Mouse (Mus musculus) MEL (cell line): ENCODE results near the gene Kcnk3.

ENCODE experiments used
- CTCF ChIP-seq, 3 experiments: IDR thresholded peaks in 2 of 3; conservative IDR thresholded peaks in 1 of 3; 2 replicates each; pipeline ENCODE4 v1.5.1; 2011 to 2012; ENCODE audit warnings: low read length in 3 of 3, low read depth in 2 of 3, mild to moderate bottlenecking in 2 of 3, improper control_type of control experiment in 1 of 3, inconsistent platforms in 1 of 3, mixed read lengths in 1 of 3, moderate library complexity in 1 of 3; ENCODE audit not compliant: control insufficient read depth in 1 of 3, insufficient read depth in 1 of 3, poor library complexity in 1 of 3, severe bottlenecking in 1 of 3
- E2F4 ChIP-seq: IDR thresholded peaks from 2 replicates; pipeline ENCODE4 v1.6.1; 2011; ENCODE audit warnings: low read depth, low read length, improper control_type of control experiment, borderline replicate concordance
- EP300 ChIP-seq, 2 experiments: IDR thresholded peaks; 2 replicates each; pipeline ENCODE4 v1.6.1; 2011; ENCODE audit warnings: improper control_type of control experiment in 2 of 2, low read length in 2 of 2, low read depth in 1 of 2, mild to moderate bottlenecking in 1 of 2
- MAX ChIP-seq: IDR thresholded peaks from 2 replicates; pipeline ENCODE4 v1.6.1; 2011; ENCODE audit warnings: low read length, improper control_type of control experiment
- POLR2A ChIP-seq, 2 experiments: IDR thresholded peaks; 2 replicates each; pipeline ENCODE4 v1.6.1; 2011 to 2012; ENCODE audit warnings: low read length in 2 of 2, mild to moderate bottlenecking in 2 of 2, control low read depth in 1 of 2, improper control_type of control experiment in 1 of 2, low read depth in 1 of 2, moderate library complexity in 1 of 2; ENCODE audit not compliant: control insufficient read depth in 1 of 2, insufficient read depth in 1 of 2, poor library complexity in 1 of 2
- POLR2AphosphoS5 ChIP-seq: IDR thresholded peaks from 2 replicates; pipeline ENCODE4 v1.6.1; 2012; ENCODE audit warnings: low read depth, borderline replicate concordance, mild to moderate bottlenecking, inconsistent platforms, low read length, moderate library complexity, mixed read lengths
- TCF12 ChIP-seq: IDR thresholded peaks from 2 replicates; pipeline ENCODE4 v1.6.1; 2014; ENCODE audit warnings: low read depth, mild to moderate bottlenecking, inconsistent platforms, low read length, improper control_type of control experiment, moderate library complexity
- USF1 ChIP-seq: IDR thresholded peaks from 2 replicates; pipeline ENCODE4 v1.6.1; 2014; ENCODE audit warnings: low read depth, mild to moderate bottlenecking, inconsistent platforms, low read length, improper control_type of control experiment, moderate library complexity

- TF ChIP-seq E2F4 (no peak), EP300 (IDR thresholded peaks at IDR 0.05; ENCODE audit: low read depth in 1 of 2, low read length in 2 of 2) (no peak), CTCF (IDR thresholded peaks at IDR 0.05 in 2 of 3, conservative IDR thresholded peaks at IDR 0.05 in 1 of 3; ENCODE audit: control insufficient read depth in 1 of 3, insufficient read depth in 1 of 3, low read depth in 2 of 3, low read length in 3 of 3, poor library complexity in 1 of 3, severe bottlenecking in 1 of 3) (no peak), MAX (no peak), POLR2A (IDR thresholded peaks at IDR 0.05; ENCODE audit: control insufficient read depth in 1 of 2, insufficient read depth in 1 of 2, low read depth in 1 of 2, low read length in 2 of 2, poor library complexity in 1 of 2) (no peak), USF1 (no peak), TCF12 (no peak), POLR2AphosphoS5 (no peak)
These were observed 869 bp upstream of the Kcnk3 start for GRCm38 (mm10) chr5:30587101-30587500.
